Mouse (Mus musculus) liver, embryonic 14.5 days (tissue): ENCODE results near the gene Hist2h2aa1.
"Not testable (repeated sequence)": the region's sequence is repeated elsewhere in the genome, so short reads cannot be mapped to it uniquely, and the experiment has no call there.

Source experiments
- CTCF ChIP-seq: IDR thresholded peaks from 2 replicates; pipeline ENCODE4 v1.5.1; 2016; ENCODE audit warnings: antibody characterized with exemption, low read depth, control low read depth
- EP300 ChIP-seq: IDR thresholded peaks from 2 replicates; pipeline ENCODE4 v1.6.1; 2016; ENCODE audit warnings: antibody characterized with exemption, low read depth

GRCm38 (mm10) chr3:96198601-96199251 is 46.6 kb upstream of the Hist2h2aa1 start:
- TF ChIP-seq CTCF, EP300: not testable (repeated sequence)
